15 mouse cellular contexts compared by ENCODE assay signal in genomic region chr9:58027426-58028180, GRCm38 (mm10). TPM values are rescaled to one million over a fixed set of nuclear protein-coding genes. Genes with fewer than 3 reads are reported as not detected.
"Had no signal": no experiment of that assay in that cellular context is flagged by ENCODE, and none has a peak within 500 bp of the region (broad histone marks: within the 10 kb centered on the region; RNA-seq: fewer than 3 reads in every experiment).

No protein-coding gene starts in this region.

- ATAC-seq: liver, embryonic 12.5 days had no signal

- H3K9me3 ChIP-seq: limb, embryonic 15.5 days; liver, embryonic 12.5 days; midbrain, embryonic 10.5 days; neural tube, embryonic 15.5 days; stomach, embryonic 15.5 days had no signal

- H3K4me1 ChIP-seq: limb, embryonic 15.5 days; liver, embryonic 12.5 days; neural tube, embryonic 15.5 days; stomach, embryonic 15.5 days had no signal

- H3K27me3 ChIP-seq: limb, embryonic 15.5 days; neural tube, embryonic 15.5 days; stomach, embryonic 15.5 days had no signal

- H3K36me3 ChIP-seq: limb, embryonic 15.5 days; liver, embryonic 12.5 days; midbrain, embryonic 10.5 days; neural tube, embryonic 15.5 days; stomach, embryonic 15.5 days had no signal

- H3K27ac ChIP-seq: limb, embryonic 15.5 days; liver, embryonic 12.5 days; midbrain, embryonic 10.5 days; neural tube, embryonic 15.5 days; stomach, embryonic 15.5 days had no signal

- H3K4me2 ChIP-seq: limb, embryonic 15.5 days; liver, embryonic 12.5 days; lung, embryonic 14.5 days; neural tube, embryonic 15.5 days; stomach, embryonic 15.5 days had no signal

- DNase-seq: kidney, postnatal 25 days; lung, embryonic 14.5 days; lung, postnatal 10 days; lung, postnatal 4 days; midbrain, embryonic 14.5 days; thymus, adult 2 months; thymus, postnatal 25 days had no signal

- H3K9ac ChIP-seq: limb, embryonic 15.5 days; liver, embryonic 12.5 days; lung, embryonic 14.5 days; neural tube, embryonic 15.5 days; stomach, embryonic 15.5 days had no signal

- H3K4me3 ChIP-seq: limb, embryonic 15.5 days; liver, embryonic 12.5 days; midbrain, embryonic 10.5 days; myocyte; neural tube, embryonic 15.5 days; stomach, embryonic 15.5 days had no signal

RNA-seq across cellular contexts. Expression of gene Stra6, which starts 36.0 kb away (rescaled TPM):
- total RNA-seq: megakaryocyte, adult 5-6 weeks had no signal
- polyA plus RNA-seq: liver, embryonic 16.5 days had no signal
